ENCODE assay signal across 24 mouse cellular contexts in the genomic region with DNA sequence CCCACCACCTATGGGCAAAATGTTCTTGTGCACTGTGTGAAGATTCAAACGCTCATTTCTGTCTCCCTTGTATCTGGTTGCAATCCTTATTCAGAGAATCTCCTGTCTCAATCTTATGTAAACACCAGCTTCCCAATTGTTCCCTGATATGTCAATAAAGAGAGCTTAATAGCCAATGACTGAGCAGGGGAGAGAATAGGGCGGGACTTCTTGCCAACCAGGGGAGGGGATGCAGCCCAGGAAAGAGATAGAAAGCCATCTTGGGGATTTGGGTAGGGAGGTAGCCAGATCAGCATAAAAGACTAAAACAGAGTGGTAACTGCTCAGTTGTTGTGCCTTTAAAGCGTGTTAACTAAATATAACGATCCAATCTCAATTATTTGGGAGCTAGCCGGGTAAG. TPM values are rescaled to one million over a fixed set of nuclear protein-coding genes. Genes with fewer than 3 reads are reported as not detected.
"Had no signal": no experiment of that assay in that cellular context is flagged by ENCODE, and none has a peak within 500 bp of the region (broad histone marks: within the 10 kb centered on the region; RNA-seq: fewer than 3 reads in every experiment).

No protein-coding gene starts in this region.

- H3K9ac ChIP-seq: kidney, embryonic 15.5 days; limb, embryonic 12.5 days; limb, embryonic 15.5 days; liver, embryonic 14.5 days; liver, postnatal 0 days; lung, embryonic 14.5 days; neural tube, embryonic 12.5 days; neural tube, embryonic 15.5 days had no signal

- H3K36me3 ChIP-seq: kidney, embryonic 15.5 days; neural tube, embryonic 12.5 days; neural tube, embryonic 15.5 days had no signal

- H3K9me3 ChIP-seq: kidney, embryonic 15.5 days; limb, embryonic 12.5 days; limb, embryonic 15.5 days; midbrain, embryonic 10.5 days; neural tube, embryonic 12.5 days; neural tube, embryonic 15.5 days had no signal

- DNase-seq: kidney, adult 8-10 months; kidney, postnatal 10 days; left cerebral cortex, postnatal 4 days; liver, postnatal 0 days; lung, embryonic 14.5 days; midbrain, embryonic 14.5 days; right cerebral cortex, adult 18-20 months; right cerebral cortex, postnatal 14 days; right cerebral cortex, postnatal 4 days; thymus, adult 2 months; thymus, postnatal 14 days; thymus, postnatal 4 days had no signal

- H3K4me3 ChIP-seq: kidney, embryonic 15.5 days; limb, embryonic 12.5 days; limb, embryonic 15.5 days; megakaryocyte, embryonic 14.5 days; midbrain, embryonic 10.5 days; neural tube, embryonic 12.5 days; neural tube, embryonic 15.5 days had no signal

- H3K27me3 ChIP-seq: kidney, embryonic 15.5 days; limb, embryonic 12.5 days; limb, embryonic 15.5 days; neural tube, embryonic 12.5 days; neural tube, embryonic 15.5 days had no signal

- H3K4me2 ChIP-seq: kidney, embryonic 15.5 days; limb, embryonic 12.5 days; limb, embryonic 15.5 days; liver, embryonic 11.5 days; lung, embryonic 14.5 days; neural tube, embryonic 12.5 days; neural tube, embryonic 15.5 days had no signal

- ATAC-seq: liver, postnatal 0 days; lung, postnatal 0 days had no signal

- H3K4me1 ChIP-seq: limb, embryonic 12.5 days; midbrain, embryonic 10.5 days; neural tube, embryonic 12.5 days; neural tube, embryonic 15.5 days had no signal

- H3K27ac ChIP-seq: kidney, embryonic 15.5 days; limb, embryonic 12.5 days; limb, embryonic 15.5 days; liver, embryonic 14.5 days; macrophage; midbrain, embryonic 10.5 days; neural tube, embryonic 12.5 days; neural tube, embryonic 15.5 days; stomach, postnatal 0 days had no signal

RNA-seq across cellular contexts. Expression of a gene that starts 19.7 kb away (rescaled TPM):
- polyA plus RNA-seq: macrophage had no signal
